Mouse (Mus musculus) limb, embryonic 14.5 days (tissue): ENCODE data around the gene Ugt1a9. TPM values are rescaled to one million over a fixed set of nuclear protein-coding genes. Genes with fewer than 3 reads are reported as not detected.
"Not testable (repeated sequence)": the region's sequence is repeated elsewhere in the genome, so short reads cannot be mapped to it uniquely, and the experiment has no call there.

ENCODE experiments used
- ATAC-seq: fragments of 200-750 bp; cut with Nextera tagmentation; 2 replicates; pipeline ENCODE4 v1.8.0; 2017; ENCODE audit warnings: low read depth, moderate number of reproducible peaks, moderate TSS enrichment; ENCODE audit not compliant: low FRiP score
- DNase-seq: peaks from one replicate; pipeline ENCODE4 v3.0.0-alpha.2; 2015; ENCODE audit warnings: low spot score
- H3K27ac ChIP-seq: fragments of 300-500 bp; sonication (generic); replicated peaks from 2 replicates; pipeline ENCODE4 v1.5.1; 2014; ENCODE audit warnings: low read depth, mild to moderate bottlenecking, low read length, moderate library complexity, mixed read lengths
- H3K27me3 ChIP-seq: fragments of 300-500 bp; sonication (generic); 2 replicates; pipeline ENCODE4 v1.6.1; 2014; ENCODE audit warnings: low read length, mixed read lengths; ENCODE audit not compliant: control insufficient read depth, insufficient read depth
- H3K36me3 ChIP-seq: fragments of 300-500 bp; sonication (generic); 2 replicates; pipeline ENCODE4 v1.6.1; 2014; ENCODE audit warnings: mild to moderate bottlenecking, low read length, moderate library complexity, mixed read lengths; ENCODE audit not compliant: control insufficient read depth, insufficient read depth
- H3K4me1 ChIP-seq: fragments of 300-500 bp; sonication (generic); 2 replicates; pipeline ENCODE4 v1.6.1; 2014; ENCODE audit warnings: antibody characterized with exemption, low read length, mixed read lengths; ENCODE audit not compliant: control insufficient read depth, insufficient read depth
- H3K4me2 ChIP-seq: fragments of 300-500 bp; sonication (generic); replicated peaks from 2 replicates; pipeline ENCODE4 v1.6.1; 2014; ENCODE audit warnings: low read depth, mild to moderate bottlenecking, low read length, moderate library complexity; ENCODE audit not compliant: severe bottlenecking
- H3K4me3 ChIP-seq: fragments of 300-500 bp; sonication (generic); replicated peaks from 2 replicates; pipeline ENCODE4 v1.5.1; 2014; ENCODE audit warnings: low read length
- H3K9ac ChIP-seq: fragments of 300-500 bp; sonication (generic); 2 replicates; pipeline ENCODE4 v1.6.1; 2014; ENCODE audit warnings: mild to moderate bottlenecking, low read depth, low read length, moderate library complexity; ENCODE audit not compliant: severe bottlenecking
- H3K9me3 ChIP-seq: fragments of 300-500 bp; sonication (generic); 2 replicates; pipeline ENCODE4 v1.6.1; 2016; ENCODE audit warnings: low read length; ENCODE audit not compliant: control insufficient read depth
- POLR2A ChIP-seq: fragments of 200-500 bp; IDR thresholded peaks from 2 replicates; pipeline ENCODE4 v1.8.0; 2012; ENCODE audit warnings: inconsistent platforms, mild to moderate bottlenecking, moderate library complexity, borderline replicate concordance; ENCODE audit not compliant: insufficient read depth, insufficient read length; ENCODE audit errors: extremely low read depth
- WGBS: fragments of 180-500 bp; shearing (Covaris S2); extraction: QIAGEN DNeasy Blood & Tissue Kit; methylation state at CpG from one replicate; pipeline ENCODE4 v1.1.7; 2014; 5-methylcytosine and 5-hydroxymethylcytosine counted together
- polyA plus RNA-seq, 2 experiments: library from polyadenylated mRNA; depleted of rRNA in 1 of 2; stranded (reverse) in 1 of 2; unstranded in 1 of 2; fragments of >200 nt; fragmentation: Nextera tagmentation in 1 of 2; extraction: Ambion mirVana in 1 of 2; gene quantifications; 2 replicates each; pipeline versions ENCODE4 v1.2.1 to v1.2.3; 2012 to 2014

Gene Ugt1a9
- polyA plus RNA-seq, 2 experiments: not detected

DNA sequence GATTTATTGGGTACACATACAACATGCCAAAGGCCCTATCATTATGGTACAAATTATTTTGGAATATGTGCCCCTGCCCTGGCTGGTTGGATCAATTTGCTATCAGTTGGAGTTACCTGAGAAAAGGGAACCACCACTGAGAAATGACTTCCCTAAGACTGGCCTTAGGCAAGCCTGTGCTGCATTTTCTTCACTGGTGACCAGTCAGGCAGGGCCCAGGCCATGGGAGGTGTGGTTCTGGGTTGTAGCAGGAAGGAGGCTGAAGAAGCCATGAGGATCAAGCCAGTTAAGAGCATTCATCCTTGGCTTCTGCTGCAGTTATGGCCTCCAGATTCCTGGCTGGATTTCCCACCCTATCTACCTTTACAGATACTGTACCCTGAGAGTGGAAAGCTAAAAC lies 21.7 kb downstream of the Ugt1a9 start:
- Histone ChIP-seq H3K27ac (no peak overlapping the region), H3K27me3 (no peaks in the 10 kb centered on the region), H3K4me3 (no peak overlapping the region), H3K4me1 (peaks cover 10% of the 10 kb centered on the region), H3K36me3 (no peaks in the 10 kb centered on the region), H3K4me2 (no peak overlapping the region), H3K9ac (no peak overlapping the region), H3K9me3 (no peaks in the 10 kb centered on the region)
- DNase-seq (no peak), ATAC-seq (no peak)
- TF ChIP-seq POLR2A: no peak

DNA sequence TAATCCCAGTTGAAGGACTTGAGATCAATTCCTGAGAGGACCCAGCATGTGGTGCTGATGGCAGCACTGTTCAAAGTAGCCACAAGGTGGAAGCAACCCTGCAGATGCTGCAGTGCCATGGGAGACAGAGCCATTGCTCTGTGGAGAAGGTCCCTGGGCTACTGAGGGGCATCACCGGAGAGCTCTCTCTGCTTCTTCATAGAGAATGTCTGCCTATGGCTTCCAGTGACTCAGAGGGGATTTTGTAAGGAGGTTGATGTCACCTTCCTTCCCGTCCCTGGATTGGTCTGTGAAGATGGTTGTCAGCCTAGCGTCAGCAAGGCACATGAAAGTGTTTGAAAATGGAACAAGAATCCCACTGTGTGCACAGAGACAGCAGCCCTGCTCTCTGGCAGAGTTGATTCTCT lies 23.7 kb downstream of the Ugt1a9 start:
- H3K36me3 ChIP-seq, DNase-seq, H3K4me2 ChIP-seq, H3K9me3 ChIP-seq, ATAC-seq, H3K9ac ChIP-seq, H3K4me3 ChIP-seq, H3K27me3 ChIP-seq: not testable (repeated sequence)
- Histone ChIP-seq H3K27ac (0 out of 2 replicates have a peak overlapping the region, but pooled peaks have one; percentile 86), H3K4me1 (peaks cover 10% of the 10 kb centered on the region)
- 83% methylated on average over 3 of the region's 3 CpGs for WGBS

DNA sequence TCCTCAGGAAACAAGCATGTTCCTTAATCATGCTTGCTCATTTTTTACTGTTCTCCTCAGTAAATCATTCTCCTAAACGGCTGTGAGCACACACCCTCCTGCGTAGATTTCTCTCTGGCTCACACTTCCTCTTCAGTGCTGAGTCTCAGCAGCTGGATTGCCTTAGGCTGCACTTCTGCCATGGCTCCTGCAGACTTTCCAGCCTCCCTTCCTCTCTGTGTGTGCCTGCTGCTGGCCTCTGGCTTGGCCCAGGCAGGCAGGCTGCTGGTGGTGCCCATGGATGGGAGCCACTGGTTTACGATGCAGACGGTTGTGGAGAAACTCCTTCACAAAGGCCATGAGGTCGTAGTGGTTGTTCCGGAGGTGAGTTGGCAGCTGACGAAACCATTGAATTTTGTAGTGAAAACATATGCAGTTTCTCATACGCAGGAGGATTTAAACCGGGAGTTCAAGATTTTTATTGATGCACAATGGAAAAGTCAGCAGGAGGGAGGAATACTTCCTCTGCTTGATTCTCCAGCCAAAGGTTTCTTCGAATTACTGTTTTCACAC lies 24.4 kb downstream of the Ugt1a9 start, which contains the start of gene Ugt1a7c:
Ugt1a7c (plus strand) TSS at position 122 of the 552 bp plus-strand sequence.
- peak within 1 kb of the TSS; percentile 40 for H3K4me2 ChIP-seq
- peaks cover 10% of the 10 kb centered on the region for H3K4me1 ChIP-seq
- DNase-seq: peak; percentile 63
- H3K36me3 ChIP-seq: no peaks in the 10 kb centered on the region
- H3K27me3 ChIP-seq: no peaks in the 10 kb centered on the region
- WGBS: 9% methylated on average over 10 of the region's 10 CpGs
- ATAC-seq: peak; percentile 68; the same call in 1 of the 2 replicates
- TF ChIP-seq POLR2A: no peak
- no peaks in the 10 kb centered on the region for H3K9me3 ChIP-seq
- peak within 1 kb of the TSS; percentile 86 for H3K27ac ChIP-seq
- H3K4me3 ChIP-seq: no peak within 1 kb of the TSS; the same call in 1 of the 2 replicates
- H3K9ac ChIP-seq: peak within 1 kb of the TSS; percentile 52

DNA sequence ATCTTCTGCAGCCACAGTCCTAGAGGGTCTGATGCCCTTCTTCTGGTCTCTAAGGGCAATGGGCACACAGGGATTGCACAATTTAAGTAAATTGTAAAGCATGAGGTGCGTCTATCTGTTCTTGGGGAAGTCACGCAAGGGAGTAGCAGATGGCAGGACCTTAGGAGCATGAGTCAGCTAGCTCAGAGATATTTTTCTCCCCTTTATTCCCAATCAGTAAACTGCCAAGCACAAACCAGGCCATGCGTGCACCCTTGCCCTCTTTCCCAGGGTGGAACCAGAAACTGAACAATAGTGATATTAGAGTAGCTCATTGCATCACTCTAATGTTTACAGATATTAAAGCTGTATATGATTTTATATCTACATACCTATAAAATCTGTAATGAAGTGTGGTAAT lies 27.9 kb downstream of the Ugt1a9 start:
- not testable (repeated sequence) for DNase-seq, ATAC-seq, H3K36me3 ChIP-seq, H3K9ac ChIP-seq, H3K9me3 ChIP-seq, H3K27me3 ChIP-seq, H3K4me2 ChIP-seq, H3K4me3 ChIP-seq, H3K27ac ChIP-seq
- WGBS: 82% methylated on average over 3 of the region's 3 CpGs
- peaks cover 10% of the 10 kb centered on the region for H3K4me1 ChIP-seq

DNA sequence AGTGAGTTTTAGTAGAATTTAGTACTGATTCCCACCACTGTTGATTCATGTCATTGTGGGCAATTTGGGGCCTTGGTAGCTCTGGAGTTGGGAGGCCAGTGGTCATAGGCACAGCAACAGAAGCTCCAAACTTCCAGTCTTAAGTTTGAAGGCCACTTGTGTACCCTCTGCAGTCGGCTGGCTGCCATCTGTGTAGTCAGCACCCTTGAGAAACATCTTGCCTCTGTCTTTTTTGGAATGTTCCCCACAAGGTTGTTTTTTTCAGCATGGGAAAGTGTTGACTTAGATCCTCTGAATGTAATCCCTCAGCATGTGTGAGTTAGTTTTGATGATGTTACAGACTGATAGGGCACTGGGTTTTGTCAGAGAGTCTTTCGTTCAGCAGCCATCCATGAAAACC lies 29.1 kb downstream of the Ugt1a9 start:
- not testable (repeated sequence) for ATAC-seq, H3K9me3 ChIP-seq, H3K4me1 ChIP-seq, H3K27ac ChIP-seq, H3K4me2 ChIP-seq, H3K9ac ChIP-seq, H3K4me3 ChIP-seq, H3K27me3 ChIP-seq, H3K36me3 ChIP-seq, DNase-seq
- 66% methylated on average over 2 of the region's 2 CpGs for WGBS

DNA sequence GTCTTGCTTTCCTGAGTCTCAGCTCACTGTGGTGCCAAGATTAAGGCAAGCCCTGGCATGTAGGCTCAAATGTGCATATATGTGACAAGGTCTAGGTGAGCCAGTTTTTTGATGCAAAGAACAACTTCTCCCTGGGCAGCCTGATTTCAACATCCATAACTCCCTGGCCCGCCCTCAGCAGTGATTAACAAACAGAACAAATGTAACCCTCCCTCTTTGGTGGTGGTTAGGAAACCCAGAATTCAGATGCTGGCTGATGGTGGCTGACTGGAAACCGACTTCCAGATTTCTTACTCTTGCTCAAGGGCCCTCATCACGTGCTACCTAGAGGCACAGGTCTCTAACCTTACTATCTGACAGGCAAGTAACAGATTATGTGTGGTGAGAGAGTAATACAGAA lies 32.4 kb downstream of the Ugt1a9 start, which contains the start of gene Ugt1a6b:
Ugt1a6b (plus strand) TSS at position 234 of the 400 bp plus-strand sequence.
- H3K27ac ChIP-seq, ATAC-seq, H3K36me3 ChIP-seq, H3K4me1 ChIP-seq, H3K4me3 ChIP-seq, H3K27me3 ChIP-seq, H3K9ac ChIP-seq, H3K9me3 ChIP-seq, H3K4me2 ChIP-seq: not testable (repeated sequence)
- 57% methylated on average over 3 of the region's 3 CpGs for WGBS
- peak; percentile 12 for DNase-seq

DNA sequence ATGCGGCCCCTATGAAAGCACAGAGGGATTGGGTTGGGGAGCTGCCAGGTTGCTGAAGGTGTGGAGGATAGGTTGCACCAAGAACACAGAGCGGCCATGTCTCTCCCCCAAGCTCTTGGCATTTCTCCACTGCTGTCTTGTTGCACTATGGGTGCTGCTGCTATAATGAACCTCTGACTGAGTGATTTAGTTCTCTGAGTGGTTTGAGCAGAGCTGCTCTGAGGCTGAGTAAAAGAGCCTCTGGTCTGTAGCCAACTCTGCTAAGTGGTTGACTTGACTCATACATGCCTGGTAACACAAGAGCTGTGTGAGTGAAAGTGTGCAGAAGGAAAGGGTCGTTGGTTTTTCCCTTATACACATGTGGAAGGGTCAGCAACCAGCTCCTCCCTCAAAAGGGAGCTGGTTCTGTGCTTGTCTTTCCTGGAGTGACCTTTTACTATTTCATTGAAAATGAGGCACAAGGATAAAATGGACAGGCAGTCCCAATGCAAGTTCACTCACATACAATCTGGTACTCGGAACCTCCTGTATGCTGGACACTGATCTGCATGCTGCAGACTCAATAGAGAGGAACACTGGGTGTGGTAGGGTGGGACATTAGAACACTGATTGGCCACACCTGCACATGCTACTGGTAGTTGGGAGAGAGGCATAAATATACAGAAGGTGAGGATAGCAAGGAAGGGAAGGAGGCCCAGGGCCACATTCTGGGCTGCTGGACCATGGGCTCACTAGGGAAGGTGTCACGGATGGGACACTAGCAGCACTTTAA lies 33.3 kb downstream of the Ugt1a9 start:
- not testable (repeated sequence) for ATAC-seq, H3K9ac ChIP-seq, H3K9me3 ChIP-seq, H3K4me1 ChIP-seq, H3K4me3 ChIP-seq, H3K36me3 ChIP-seq, H3K27me3 ChIP-seq, DNase-seq, H3K27ac ChIP-seq, H3K4me2 ChIP-seq
- WGBS: 87% methylated on average over 4 of the region's 5 CpGs
